Mouse (Mus musculus): ENCODE results near the gene Slc16a11.
A peak's percentile ranks its signal among the peaks of the same experiment; 100 is the strongest.

The Slc16a11 gene

GRCm38 (mm10) chr11:70201691-70202090 is 10.9 kb upstream of the Slc16a11 start:
- DNase-seq (ENCODE audit: low spot score) = peak; percentile 84

- no peak for DNase-seq (ENCODE audit: low spot score)
Measured at GRCm38 (mm10) chr11:70206801-70207200, 5.8 kb upstream of the Slc16a11 start.

DNA sequence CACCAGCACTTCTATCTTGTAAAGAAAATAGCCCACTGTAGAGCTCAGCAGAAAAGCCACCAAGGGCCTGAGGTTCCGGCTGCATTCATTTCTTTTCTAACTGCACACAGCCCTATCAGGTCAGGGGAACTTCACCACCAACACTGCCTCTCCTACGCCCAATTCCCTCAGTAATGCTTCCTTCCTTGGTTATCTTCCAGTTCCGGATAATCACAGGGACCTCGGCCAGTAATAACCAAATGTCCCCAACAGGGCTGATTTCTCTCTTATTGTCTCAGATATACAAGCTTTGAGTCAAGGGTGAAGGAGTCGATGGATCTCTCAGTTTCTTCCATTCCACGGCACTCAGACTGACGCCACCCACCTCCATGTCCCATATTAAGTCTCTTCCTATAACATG is 5.3 kb upstream of the Slc16a11 start:
- DNase-seq (ENCODE audit: low spot score) = no peak

DNA sequence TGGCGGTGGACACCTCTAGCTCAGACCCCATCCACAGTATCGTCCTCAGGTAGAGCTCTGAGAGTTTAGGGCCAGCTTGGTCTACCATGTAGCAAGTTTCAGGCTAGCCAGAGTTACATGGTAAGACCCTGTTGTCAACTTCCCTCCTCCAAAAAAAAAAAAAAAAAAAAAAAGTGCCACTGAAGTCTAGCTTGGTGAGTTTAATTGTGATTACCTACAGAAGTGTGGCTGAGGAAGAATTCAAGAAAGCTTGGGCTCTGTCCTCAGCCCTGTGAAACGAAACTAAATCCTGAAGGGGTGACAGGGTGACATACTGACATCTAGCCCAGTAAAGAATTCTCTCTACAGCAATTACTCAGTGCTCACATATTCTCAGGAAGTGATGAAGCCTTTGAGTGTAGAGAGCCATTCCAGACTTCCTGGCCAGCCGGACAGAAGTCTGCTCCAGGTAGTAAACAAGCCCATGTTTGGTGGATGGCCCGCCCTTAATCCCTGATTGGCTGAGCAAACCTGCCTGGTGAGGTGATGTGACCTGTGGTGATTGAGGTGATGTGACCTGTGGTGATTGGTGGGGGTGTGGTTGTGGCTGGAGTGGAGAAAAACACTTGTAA is 3.7 kb upstream of the Slc16a11 start:
- no peak for DNase-seq (ENCODE audit: low spot score)

- DNase-seq (ENCODE audit: low spot score) = no peak
Measured at GRCm38 (mm10) chr11:70210681-70211080, 1.9 kb upstream of the Slc16a11 start.

DNA sequence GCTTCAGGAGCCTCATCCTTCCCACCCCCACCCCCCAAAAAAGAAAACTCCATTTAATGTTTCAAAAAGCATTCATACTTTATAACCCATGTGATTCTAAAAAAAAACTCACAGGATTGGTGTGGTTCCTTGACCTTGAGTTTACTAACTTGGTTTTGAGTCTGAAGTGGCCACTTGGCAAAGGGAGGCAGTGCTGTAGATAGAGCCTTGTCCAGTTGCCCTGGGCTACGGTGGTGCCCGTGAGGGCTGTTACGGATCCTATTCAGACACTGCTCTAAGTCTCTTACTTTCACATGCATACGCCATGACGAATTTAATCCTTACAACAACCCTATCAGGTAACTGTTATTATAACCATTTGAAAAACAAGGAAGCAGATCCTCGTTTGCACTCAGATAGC is 580 bp upstream of the Slc16a11 start:
- DNase-seq (ENCODE audit: low spot score) = no peak

GRCm38 (mm10) chr11:70212896-70213295 is 344 bp downstream of the Slc16a11 start:
- no peak for DNase-seq (ENCODE audit: low spot score)

- no peak for DNase-seq (ENCODE audit: low spot score)
Measured at GRCm38 (mm10) chr11:70213736-70214135, 1.2 kb downstream of the Slc16a11 start.

- no peak for DNase-seq (ENCODE audit: low spot score)
Measured at GRCm38 (mm10) chr11:70214191-70214855, 1.8 kb downstream of the Slc16a11 start.

- no peak for DNase-seq (ENCODE audit: low spot score)
Measured at GRCm38 (mm10) chr11:70214856-70215209, 2.3 kb downstream of the Slc16a11 start.

GRCm38 (mm10) chr11:70215301-70215700 is 2.7 kb downstream of the Slc16a11 start:
- DNase-seq (ENCODE audit: low spot score) = no peak

DNA sequence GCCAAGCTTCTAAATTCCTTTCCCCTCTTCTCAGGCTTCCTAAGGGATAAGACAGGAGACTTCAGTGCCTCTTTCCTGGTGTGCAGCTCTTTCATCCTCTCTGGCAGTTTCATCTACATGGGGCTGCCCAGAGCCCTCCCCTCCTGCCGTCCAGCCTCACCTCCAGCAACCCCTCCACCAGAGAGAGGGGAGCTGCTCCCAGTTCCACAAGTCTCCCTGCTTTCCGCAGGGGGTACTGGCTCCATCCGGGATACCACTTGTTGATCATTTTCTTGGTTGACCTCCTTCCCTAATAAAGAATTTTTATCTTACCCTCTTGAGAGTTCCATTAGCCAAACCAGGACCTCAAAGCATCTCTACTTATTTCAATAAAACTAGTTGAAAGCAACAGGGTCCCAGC is 3.6 kb downstream of the Slc16a11 start:
- DNase-seq (ENCODE audit: low spot score) = no peak

GRCm38 (mm10) chr11:70218039-70218438 is 5.5 kb downstream of the Slc16a11 start:
- DNase-seq (ENCODE audit: low spot score) = no peak

GRCm38 (mm10) chr11:70218741-70219470 is 6.4 kb downstream of the Slc16a11 start:
- DNase-seq (ENCODE audit: low spot score) = no peak

DNA sequence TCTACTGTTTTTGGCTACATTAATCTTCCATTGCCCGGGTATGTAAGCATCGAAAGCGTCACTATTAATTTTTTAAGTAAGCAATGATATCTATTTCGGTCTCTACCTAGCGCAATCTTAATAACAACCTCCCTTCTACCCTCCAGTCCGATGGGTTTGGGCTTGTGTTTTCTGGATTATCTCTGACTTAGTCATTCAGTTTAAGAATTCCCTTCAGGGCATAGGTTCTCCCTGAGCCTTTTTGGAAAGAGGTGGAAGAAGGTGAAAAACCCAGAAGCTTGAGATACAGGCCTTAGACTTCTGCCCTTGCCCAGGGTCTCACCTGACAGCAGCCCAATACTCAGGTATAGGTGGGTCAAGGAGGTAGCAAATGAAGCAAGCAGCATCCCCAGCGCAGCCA is 7.3 kb downstream of the Slc16a11 start:
- no peak for DNase-seq (ENCODE audit: low spot score)

DNA sequence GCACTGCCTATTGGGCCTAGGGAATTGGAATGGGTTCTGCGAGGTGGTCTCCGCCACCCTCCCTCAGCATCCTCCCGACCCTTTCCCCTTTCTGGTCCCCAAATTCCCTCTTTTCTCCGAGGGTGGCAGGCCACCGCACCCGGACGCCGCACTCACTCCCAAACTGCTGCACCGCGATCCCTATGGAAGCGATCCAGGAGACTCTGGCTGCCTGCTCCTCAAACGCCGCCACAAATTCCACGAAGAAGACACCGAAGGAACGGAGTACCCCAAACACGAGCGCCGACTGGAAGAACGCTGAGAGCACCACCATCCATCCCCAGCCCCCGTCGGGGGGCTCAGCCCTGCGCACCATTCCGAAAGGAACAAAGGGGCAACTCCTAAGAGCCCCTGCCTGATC is 7.8 kb downstream of the Slc16a11 start:
- DNase-seq (ENCODE audit: low spot score) = no peak

DNA sequence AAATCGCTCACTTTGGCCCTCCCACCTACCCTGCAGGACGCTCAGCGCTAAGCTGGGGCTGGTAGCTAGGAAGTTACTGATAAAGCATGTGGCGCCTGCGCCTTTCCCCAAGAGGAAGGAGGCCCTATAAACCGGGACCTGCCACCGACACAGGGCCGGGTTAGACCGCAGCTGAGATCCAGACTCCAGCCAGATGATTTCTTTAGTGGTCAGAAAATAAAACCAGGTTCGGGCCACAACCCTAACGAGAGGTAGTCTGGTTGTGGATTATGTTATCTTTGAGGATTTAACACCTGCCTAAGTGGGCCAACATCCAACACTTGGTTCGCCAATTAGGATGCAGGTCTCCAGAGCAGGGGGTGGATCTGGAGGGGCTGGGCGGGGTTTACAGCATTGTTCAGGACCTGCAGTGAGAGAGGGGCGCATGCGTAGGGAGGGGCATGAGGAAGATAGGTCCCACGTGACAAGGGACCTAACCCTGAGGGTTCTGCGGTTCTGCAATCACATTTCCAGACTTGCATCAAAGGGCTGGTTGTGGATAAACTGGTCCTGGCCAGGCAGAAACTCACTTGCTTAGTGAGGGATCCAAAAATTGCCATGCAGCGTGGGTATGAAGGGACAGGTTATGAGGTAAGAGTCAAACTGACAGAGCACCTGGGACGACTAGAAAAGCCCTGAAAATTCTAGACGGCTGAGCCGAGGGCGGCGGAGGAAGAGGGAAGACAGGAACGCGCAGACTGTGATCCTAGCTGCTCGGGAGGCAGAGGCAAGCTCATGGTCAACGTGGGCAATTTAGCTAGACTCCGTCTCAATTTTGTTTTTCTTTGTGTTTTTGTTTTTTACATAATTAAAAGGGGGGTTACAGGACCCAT is 8.4 kb downstream of the Slc16a11 start, which contains the start of gene Slc16a13:
Slc16a13 (minus strand) TSS at position 334 of the 872 bp plus-strand sequence.
- DNase-seq (ENCODE audit: low spot score) = peak; percentile 73

DNA sequence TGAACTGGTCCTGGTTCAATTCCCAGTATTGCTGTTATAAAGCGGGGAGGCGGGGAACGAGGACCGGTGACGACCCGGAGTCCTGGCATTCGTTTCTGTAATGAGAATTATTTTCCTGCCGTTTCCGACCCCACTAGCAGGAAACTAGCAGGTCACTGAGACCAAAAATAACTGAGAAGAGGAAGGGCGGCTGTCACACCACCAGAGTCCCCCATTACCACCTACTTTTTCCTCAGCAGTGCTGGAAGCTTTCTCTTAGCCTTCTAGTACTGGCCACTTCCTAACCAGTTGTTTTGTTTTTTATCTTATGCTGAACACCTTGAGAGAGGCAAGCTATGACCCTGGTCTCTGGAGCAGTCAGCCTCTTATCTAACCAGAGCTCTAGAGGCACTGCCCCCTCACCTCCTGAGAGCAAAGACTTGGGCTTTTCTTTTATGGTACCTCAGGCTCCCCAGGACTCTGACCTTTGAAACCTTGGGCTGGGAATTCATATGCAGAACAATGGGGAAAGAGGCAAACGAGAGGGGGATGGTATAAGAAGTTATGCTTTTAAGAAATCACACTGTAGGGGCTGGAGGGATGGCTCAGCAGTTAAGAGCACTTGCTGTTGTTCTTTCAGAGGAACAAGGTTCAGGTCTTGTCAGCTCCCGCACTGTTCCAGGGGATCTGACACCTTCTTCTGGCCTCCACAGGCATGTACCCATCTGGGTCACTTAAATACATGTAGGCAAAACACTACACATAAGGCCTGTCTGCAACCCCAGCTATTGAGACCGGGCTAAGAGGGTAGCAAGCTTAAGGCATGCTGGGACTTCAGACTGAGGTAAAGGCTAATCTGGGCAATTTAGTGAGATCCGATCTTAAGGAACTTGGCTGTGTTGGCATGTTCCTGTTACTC is 9.3 kb downstream of the Slc16a11 start:
- no peak for DNase-seq (ENCODE audit: low spot score)

- DNase-seq (ENCODE audit: low spot score) = no peak
Measured at GRCm38 (mm10) chr11:70223724-70224123, 11.2 kb downstream of the Slc16a11 start.

DNA sequence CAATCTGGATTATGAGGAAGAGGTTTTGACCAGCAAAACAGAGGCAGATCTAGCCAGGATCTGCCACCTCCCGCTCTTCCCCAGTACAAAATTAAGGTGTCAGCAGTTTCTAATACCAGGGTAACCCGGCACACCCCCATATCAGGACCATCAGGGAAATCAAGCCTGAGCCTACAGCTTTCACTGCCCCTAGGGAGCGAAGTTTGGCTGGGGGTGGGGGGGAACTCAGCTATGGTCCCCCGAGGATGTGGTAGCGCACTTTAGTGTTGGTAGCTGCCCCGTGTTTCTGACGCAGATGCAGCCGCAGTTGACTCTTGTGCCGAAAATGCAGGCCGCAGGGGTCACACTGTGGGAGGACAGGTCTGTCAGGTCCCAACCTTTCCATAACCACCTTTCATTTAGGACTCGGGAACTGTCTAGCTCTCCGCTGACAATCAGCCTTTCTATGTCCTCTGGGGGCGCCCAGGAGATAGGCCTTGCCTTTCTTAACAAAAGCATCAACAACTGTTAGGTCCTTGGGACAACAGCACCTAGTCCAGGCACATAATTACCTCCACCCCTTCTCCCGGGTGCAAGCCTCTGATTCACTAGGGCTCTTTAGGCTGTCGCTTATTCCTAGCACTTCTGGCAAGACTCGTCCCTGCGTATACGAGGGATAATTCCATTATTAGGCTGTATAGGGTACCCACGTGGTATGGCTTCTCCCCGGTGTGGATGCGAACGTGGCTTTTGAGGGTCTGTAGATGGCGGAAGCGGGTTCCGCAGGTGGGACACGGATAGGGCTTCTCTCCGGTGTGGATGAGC is 13.4 kb downstream of the Slc16a11 start:
- DNase-seq (ENCODE audit: low spot score) = no peak

GRCm38 (mm10) chr11:70226602-70226890 is 14.0 kb downstream of the Slc16a11 start:
- no peak for DNase-seq (ENCODE audit: low spot score)

All from ovary, postnatal 14 days (tissue).